Mouse (Mus musculus): ENCODE data around the gene Astl.

DNA sequence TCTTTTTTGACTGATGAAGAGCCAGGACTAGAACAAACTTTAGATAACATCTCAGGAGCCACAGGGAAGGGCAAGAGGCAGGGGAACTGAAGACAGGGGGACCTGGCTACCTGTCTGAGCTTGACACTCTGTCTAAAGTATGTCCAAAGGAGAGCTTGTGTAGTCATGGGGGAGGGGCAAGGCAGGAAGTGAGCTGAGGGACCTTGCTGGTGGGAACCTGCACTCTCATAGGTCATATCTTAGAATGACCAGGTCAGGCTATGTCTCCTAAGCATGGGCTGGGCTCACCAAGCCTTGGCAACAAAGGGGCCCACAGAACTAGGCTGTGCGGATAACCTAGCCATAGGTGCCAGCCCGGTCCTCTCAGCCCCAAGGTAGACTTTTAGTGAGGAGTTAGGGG is 33.6 kb downstream of the Astl start:
- TF ChIP-seq CEBPB (IDR thresholded peaks at IDR 0.05; ENCODE audit: insufficient read depth, poor library complexity, severe bottlenecking) (no peak), POLR2A (IDR thresholded peaks at IDR 0.05; ENCODE audit: insufficient read length, low read depth) (no peak), E2F4 (IDR thresholded peaks at IDR 0.05; ENCODE audit: insufficient read depth) (no peak)
